Mouse (Mus musculus): ENCODE data around the gene Zfp444.
"Not testable (repeated sequence)": the region's sequence is repeated elsewhere in the genome, so short reads cannot be mapped to it uniquely, and the experiment has no call there.

Zfp444 gene

GRCm38 (mm10) chr7:6162172-6162571 lies 9.9 kb upstream of the Zfp444 start:
- no peak for DNase-seq

GRCm38 (mm10) chr7:6164671-6165070 lies 7.4 kb upstream of the Zfp444 start:
- DNase-seq = no peak

GRCm38 (mm10) chr7:6169403-6169802 lies 2.6 kb upstream of the Zfp444 start:
- DNase-seq = no peak

- no peak for DNase-seq
These were observed 1.6 kb upstream of the Zfp444 start for GRCm38 (mm10) chr7:6170391-6170790.

GRCm38 (mm10) chr7:6170871-6171270 lies 1.2 kb upstream of the Zfp444 start:
- no peak for DNase-seq

GRCm38 (mm10) chr7:6171444-6172005 lies 501 bp upstream of the Zfp444 start:
- DNase-seq = peak; percentile 84

- DNase-seq = peak; percentile 82
These were observed 733 bp downstream of the Zfp444 start for GRCm38 (mm10) chr7:6172674-6173244.

GRCm38 (mm10) chr7:6173872-6174271 lies 1.8 kb downstream of the Zfp444 start:
- no peak for DNase-seq

GRCm38 (mm10) chr7:6174365-6174987 lies 2.5 kb downstream of the Zfp444 start:
- not testable (repeated sequence) for DNase-seq

GRCm38 (mm10) chr7:6179013-6179412 lies 7.0 kb downstream of the Zfp444 start:
- DNase-seq = peak; percentile 88

GRCm38 (mm10) chr7:6182882-6183281 lies 10.9 kb downstream of the Zfp444 start:
- no peak for DNase-seq

GRCm38 (mm10) chr7:6183802-6184201 lies 11.8 kb downstream of the Zfp444 start:
- peak; percentile 81 for DNase-seq

- peak; percentile 76 for DNase-seq
These were observed 12.5 kb downstream of the Zfp444 start for GRCm38 (mm10) chr7:6184521-6184920.

- peak; percentile 38 for DNase-seq
These were observed 13.4 kb downstream of the Zfp444 start for GRCm38 (mm10) chr7:6185391-6185790.

GRCm38 (mm10) chr7:6186176-6186575 lies 14.2 kb downstream of the Zfp444 start:
- DNase-seq = peak; percentile 46

- DNase-seq = peak; percentile 31
These were observed 14.7 kb downstream of the Zfp444 start for GRCm38 (mm10) chr7:6186756-6187155.

- peak; percentile 59 for DNase-seq
These were observed 17.5 kb downstream of the Zfp444 start for GRCm38 (mm10) chr7:6189542-6189941.

GRCm38 (mm10) chr7:6191376-6191775 lies 19.4 kb downstream of the Zfp444 start:
- peak; percentile 88 for DNase-seq

- DNase-seq = peak; percentile 73
These were observed 22.1 kb downstream of the Zfp444 start for GRCm38 (mm10) chr7:6194129-6194528.

GRCm38 (mm10) chr7:6195777-6196176 lies 23.8 kb downstream of the Zfp444 start:
- peak; percentile 5 for DNase-seq

GRCm38 (mm10) chr7:6196790-6197189 lies 24.8 kb downstream of the Zfp444 start, which contains the start of gene Galp:
Gene Galp (plus strand): TSS chr7:6197090.
- no peak for DNase-seq

GRCm38 (mm10) chr7:6204200-6204599 lies 32.2 kb downstream of the Zfp444 start:
- no peak for DNase-seq

GRCm38 (mm10) chr7:6213144-6213543 lies 41.1 kb downstream of the Zfp444 start:
- peak; percentile 24 for DNase-seq

GRCm38 (mm10) chr7:6214691-6215090 lies 42.7 kb downstream of the Zfp444 start:
- not testable (repeated sequence) for DNase-seq

Data from cerebellum, adult 9-10 months (tissue).